Mouse (Mus musculus) WW6 (cell line): ENCODE measurements around the gene Zfp692.
"Not testable (repeated sequence)": the region's sequence is repeated elsewhere in the genome, so short reads cannot be mapped to it uniquely, and the experiment has no call there.

ENCODE experiments used
- DNase-seq: peaks from one replicate; pipeline ENCODE4 v3.0.0-alpha.2; 2013; ENCODE audit warnings: low read depth, low spot score

Gene Zfp692

GRCm38 (mm10) chr11:58306860-58307308 is at the start of gene Zfp692:
TSS of gene Zfp692 (plus strand) at chr11:58307069.
- peak; percentile 94 for DNase-seq

- DNase-seq = no peak
Measured at GRCm38 (mm10) chr11:58257816-58258215, 49.1 kb upstream of the Zfp692 start.

GRCm38 (mm10) chr11:58260156-58260555 is 46.7 kb upstream of the Zfp692 start:
- no peak for DNase-seq

GRCm38 (mm10) chr11:58261826-58262225 is 45.0 kb upstream of the Zfp692 start:
- DNase-seq = no peak

GRCm38 (mm10) chr11:58262336-58262735 is 44.5 kb upstream of the Zfp692 start:
- no peak for DNase-seq

GRCm38 (mm10) chr11:58263516-58263915 is 43.4 kb upstream of the Zfp692 start:
- no peak for DNase-seq

GRCm38 (mm10) chr11:58264546-58264945 is 42.3 kb upstream of the Zfp692 start:
- DNase-seq = no peak

GRCm38 (mm10) chr11:58268285-58268684 is 38.6 kb upstream of the Zfp692 start:
- DNase-seq = no peak

GRCm38 (mm10) chr11:58274572-58274971 is 32.3 kb upstream of the Zfp692 start, which contains the start of gene 4930438A08Rik:
TSS of gene 4930438A08Rik (plus strand) at chr11:58274799.
- no peak for DNase-seq

- no peak for DNase-seq
Measured at GRCm38 (mm10) chr11:58275756-58276155, 31.1 kb upstream of the Zfp692 start.

GRCm38 (mm10) chr11:58281970-58282496 is 24.8 kb upstream of the Zfp692 start:
- DNase-seq = no peak

- DNase-seq = no peak
Measured at GRCm38 (mm10) chr11:58282518-58282917, 24.4 kb upstream of the Zfp692 start.

GRCm38 (mm10) chr11:58289992-58290682 is 16.7 kb upstream of the Zfp692 start:
- no peak for DNase-seq

- no peak for DNase-seq
Measured at GRCm38 (mm10) chr11:58290812-58291211, 16.1 kb upstream of the Zfp692 start.

- DNase-seq = no peak
Measured at GRCm38 (mm10) chr11:58292791-58293190, 14.1 kb upstream of the Zfp692 start.

- no peak for DNase-seq
Measured at GRCm38 (mm10) chr11:58297396-58297795, 9.5 kb upstream of the Zfp692 start.

GRCm38 (mm10) chr11:58301057-58301456 is 5.8 kb upstream of the Zfp692 start:
- peak; percentile 75 for DNase-seq

- DNase-seq = peak; percentile 98
Measured at GRCm38 (mm10) chr11:58301837-58302754, 4.8 kb upstream of the Zfp692 start.

GRCm38 (mm10) chr11:58302774-58303445 is 4.0 kb upstream of the Zfp692 start:
- no peak for DNase-seq

- no peak for DNase-seq
Measured at GRCm38 (mm10) chr11:58303594-58303993, 3.3 kb upstream of the Zfp692 start.

- DNase-seq = not testable (repeated sequence)
Measured at GRCm38 (mm10) chr11:58305299-58305698, 1.6 kb upstream of the Zfp692 start.
